Mouse (Mus musculus): ENCODE measurements at regions not wholly inside any gene's neighbourhood (a gene's known extent, or its start where the extent isn't known, plus 50 kb on each side); places are given as distances from the start of the nearest gene placed in this dataset.

DNA sequence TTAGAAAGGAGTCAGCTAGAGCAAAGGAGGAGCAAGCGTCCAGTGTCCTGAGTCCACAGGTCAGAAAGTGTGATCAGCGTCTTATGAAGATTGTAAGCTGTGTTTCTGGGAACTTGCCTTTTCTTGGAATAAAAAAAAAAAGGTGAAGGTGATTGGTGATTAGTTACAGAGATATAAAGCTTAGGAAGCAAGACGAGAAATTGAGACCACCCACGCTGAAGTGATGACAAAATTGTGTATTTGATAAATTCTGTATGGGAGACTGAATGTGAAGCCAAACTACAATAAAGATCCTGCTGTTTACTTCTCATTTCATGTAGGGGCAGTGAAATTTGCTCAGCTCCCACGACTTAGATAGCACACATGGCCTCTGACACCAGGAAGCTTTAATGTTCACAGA lies 109.0 kb upstream of the Spats2l start:
- no peak for DNase-seq (ENCODE audit: low read depth, low spot score)

DNA sequence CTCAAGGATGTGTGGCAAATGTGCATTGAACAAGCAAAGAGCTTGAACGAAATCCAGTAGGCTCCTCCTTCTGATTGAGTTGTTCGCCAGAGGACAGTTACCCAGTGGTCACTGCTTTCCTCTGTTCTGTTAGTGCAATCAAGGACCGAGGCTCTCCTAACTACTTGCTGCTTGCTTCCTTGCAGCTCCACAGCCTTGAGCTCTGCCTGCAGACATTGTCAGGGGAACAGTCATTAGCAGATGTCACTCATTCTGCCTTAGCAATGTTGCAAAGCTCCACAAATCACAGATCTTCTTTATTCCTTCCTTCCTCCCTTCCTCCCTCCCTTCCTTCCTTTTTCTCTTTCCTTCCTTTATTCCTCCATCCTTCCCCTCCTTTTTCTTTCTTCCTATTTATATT lies 108.2 kb upstream of the Spats2l start:
- DNase-seq (ENCODE audit: low read depth, low spot score) = no peak

DNA sequence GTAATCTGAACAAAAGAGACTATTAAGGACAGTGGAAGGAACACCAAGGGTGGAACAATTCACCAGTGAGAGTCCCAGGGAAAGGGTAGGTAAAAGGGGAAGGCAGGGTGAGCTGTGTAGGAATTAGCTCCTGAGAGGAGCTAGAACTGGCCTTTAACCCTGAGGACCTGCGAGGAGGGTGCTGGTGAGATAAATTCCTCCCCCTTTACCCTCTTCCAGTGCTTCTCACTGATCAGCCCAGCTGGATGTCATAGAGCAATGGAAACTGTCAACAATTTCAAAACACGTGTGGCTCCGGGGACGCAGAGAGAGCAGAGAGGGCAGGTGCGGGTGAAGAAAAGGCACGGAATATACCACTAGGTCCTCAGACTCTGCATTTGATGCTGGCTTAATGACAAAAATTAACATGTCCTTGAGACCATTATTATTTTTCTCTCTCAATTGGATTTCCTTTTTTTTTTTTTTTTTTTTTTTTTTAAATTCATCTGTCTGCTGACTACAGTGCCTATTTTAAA lies 107.7 kb upstream of the Spats2l start:
- no peak for DNase-seq (ENCODE audit: low read depth, low spot score)

- no peak for DNase-seq (ENCODE audit: low read depth, low spot score)
These were observed 100.5 kb upstream of the Spats2l start for GRCm38 (mm10) chr1:57673415-57673814.

GRCm38 (mm10) chr1:57673957-57674699 lies 99.8 kb upstream of the Spats2l start:
- peak; percentile 6 for DNase-seq (ENCODE audit: low read depth, low spot score)

- DNase-seq (ENCODE audit: low read depth, low spot score) = no peak
These were observed 89.4 kb upstream of the Spats2l start for GRCm38 (mm10) chr1:57684387-57685162.

DNA sequence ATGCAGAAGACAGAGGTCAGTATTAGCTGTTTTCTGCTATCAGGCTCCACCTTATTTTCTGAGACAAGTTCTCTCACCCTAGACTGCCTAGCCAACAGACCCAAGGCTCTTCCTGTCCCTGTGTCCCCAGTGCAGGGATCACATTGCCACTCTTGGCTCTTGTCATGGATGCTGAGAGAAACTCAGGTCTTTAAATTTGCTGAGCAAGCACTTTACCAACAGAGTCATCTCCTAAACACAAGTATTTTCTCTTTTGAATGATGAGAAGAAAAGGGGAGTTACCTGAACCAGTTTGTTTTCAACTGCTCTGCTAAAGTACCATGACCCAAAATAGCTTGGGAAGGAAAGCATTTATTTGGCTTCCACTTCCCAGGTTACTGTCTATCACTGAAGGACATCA lies 84.7 kb upstream of the Spats2l start:
- no peak for DNase-seq (ENCODE audit: low read depth, low spot score)

DNA sequence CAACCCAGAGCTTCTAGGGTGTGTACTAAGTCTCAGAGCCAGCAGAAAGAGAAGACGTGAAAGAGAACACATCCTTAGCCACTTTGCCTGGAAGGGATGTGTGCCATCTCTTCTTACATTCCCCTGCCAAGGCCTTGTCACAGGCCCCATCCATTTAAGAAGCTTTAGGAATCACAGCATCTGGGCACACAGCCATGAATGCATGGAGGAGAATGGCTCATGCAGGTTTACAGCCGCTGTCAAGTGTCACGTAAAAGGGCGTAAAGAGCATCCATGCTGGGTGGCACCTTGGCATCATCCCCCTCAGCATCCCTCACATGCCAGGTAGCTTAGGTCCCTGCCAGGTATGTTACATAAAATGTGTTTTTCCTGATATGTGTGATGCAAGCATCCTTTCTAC lies 66.1 kb upstream of the Spats2l start:
- no peak for DNase-seq (ENCODE audit: low read depth, low spot score)

GRCm38 (mm10) chr1:57712916-57713503 lies 61.0 kb upstream of the Spats2l start:
- DNase-seq (ENCODE audit: low read depth, low spot score) = no peak

DNA sequence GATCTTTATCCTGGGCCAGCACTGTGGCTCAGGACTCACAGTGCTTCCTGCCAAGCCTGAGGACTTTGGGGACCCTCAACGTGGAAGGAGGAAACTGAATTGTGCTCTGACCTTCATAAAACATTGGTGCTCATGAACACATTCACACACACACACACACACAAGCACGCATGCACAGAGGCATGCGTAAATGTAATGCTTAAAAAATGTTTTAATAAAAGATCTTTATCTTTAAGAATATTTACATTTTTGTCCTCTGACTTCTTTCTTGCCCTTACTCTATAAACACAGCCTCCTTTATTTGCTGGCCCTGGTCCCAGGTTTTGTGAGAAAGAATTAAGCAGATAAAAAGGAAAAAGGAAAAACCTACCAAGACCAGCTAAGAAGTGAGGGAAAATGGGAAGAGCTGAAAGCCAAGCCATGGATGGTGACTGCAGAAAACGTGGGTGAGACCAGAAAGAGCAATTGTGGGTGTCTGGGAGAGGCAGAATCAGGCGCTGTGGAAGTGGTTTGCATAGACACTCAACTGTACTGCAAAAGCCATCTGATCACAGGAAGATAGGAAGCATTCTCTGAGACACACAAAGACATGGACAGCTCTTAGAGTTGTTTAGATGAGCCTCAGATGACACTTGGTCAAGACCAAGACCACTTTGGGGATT lies 56.7 kb upstream of the Spats2l start:
- DNase-seq (ENCODE audit: low read depth, low spot score) = no peak

GRCm38 (mm10) chr1:57718409-57718808 lies 55.6 kb upstream of the Spats2l start:
- peak; percentile 12 for DNase-seq (ENCODE audit: low read depth, low spot score)
